Mouse (Mus musculus): ENCODE data around the gene Fam205a2.
"Not testable (repeated sequence)": the region's sequence is repeated elsewhere in the genome, so short reads cannot be mapped to it uniquely, and the experiment has no call there.

Fam205a2 gene

DNA sequence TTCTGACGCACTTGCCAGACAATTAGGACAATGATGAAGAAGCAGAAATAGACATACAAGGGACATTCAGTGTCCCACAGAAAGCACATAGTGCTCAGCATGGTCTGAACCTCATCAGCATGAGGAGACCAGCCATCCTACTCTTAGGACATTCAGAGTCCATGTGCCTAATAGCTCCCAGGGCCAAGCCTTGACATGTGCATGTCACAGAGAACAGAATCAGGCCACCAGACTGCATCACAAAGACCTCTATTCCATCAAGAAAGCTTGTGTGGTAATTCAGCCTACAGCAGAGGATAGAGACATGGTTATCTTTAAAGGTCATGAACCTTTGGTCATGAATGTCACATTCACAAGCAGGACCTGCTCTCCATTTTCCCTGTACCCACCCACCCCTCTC is at the start of gene Fam205a2:
TSS of gene Fam205a2 (minus strand) at position 101 of the 400 bp plus-strand sequence.
- DNase-seq: not testable (repeated sequence)

Measured in lung, postnatal 10 days (tissue).